Mouse (Mus musculus) frontal cortex, postnatal 10 days (tissue): ENCODE measurements around the gene Chordc1.
"Not testable (repeated sequence)": the region's sequence is repeated elsewhere in the genome, so short reads cannot be mapped to it uniquely, and the experiment has no call there.

ENCODE experiments used
- DNase-seq, 2 experiments: peaks; one replicate each; pipeline ENCODE4 v3.0.0; 2022; ENCODE audit warnings: low spot score in 2 of 2, mixed read lengths in 1 of 2

Gene Chordc1

DNA sequence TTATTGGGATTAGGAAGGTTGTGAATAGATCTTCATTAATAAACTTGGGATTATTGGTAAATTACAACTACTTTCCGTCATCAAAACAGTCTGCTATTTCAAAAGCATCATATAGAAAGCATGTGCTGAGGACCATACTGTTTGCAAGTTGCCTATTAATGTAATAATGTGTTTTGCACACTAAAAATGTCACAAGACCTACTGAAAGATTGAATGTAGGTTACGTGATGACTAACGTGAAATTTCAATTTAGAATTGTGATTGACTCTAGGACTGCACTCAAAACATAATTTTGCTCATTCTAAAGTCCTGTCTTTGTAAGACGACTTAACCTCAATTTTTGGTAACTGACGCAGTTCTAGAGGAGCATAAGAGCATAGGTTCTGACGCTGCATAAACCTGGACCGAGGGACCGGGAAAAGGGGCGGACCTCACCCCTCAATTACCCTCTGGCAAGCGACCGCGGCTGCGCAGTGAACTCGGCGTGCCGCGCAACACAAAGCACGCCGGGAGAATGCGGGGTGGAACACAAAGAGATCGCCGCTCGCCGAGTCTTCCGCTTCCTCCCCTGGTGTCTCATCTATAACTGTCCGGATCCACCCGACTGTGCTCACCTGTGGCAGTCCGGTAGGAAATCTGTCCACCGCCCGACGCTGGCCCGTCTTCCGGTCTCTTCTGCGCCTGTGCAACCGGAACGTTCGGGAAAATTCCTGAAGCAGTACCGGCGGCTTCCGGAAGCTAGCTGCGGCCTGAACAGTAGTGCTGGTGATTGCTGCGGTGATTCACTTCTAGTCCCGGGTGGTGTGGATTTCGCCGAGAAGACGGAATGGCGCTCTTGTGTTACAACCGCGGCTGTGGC lies at the start of gene Chordc1:
Gene Chordc1 (plus strand): TSS at position 555 of the 859 bp plus-strand sequence.
- peak; percentile 89 to 95 for DNase-seq

DNA sequence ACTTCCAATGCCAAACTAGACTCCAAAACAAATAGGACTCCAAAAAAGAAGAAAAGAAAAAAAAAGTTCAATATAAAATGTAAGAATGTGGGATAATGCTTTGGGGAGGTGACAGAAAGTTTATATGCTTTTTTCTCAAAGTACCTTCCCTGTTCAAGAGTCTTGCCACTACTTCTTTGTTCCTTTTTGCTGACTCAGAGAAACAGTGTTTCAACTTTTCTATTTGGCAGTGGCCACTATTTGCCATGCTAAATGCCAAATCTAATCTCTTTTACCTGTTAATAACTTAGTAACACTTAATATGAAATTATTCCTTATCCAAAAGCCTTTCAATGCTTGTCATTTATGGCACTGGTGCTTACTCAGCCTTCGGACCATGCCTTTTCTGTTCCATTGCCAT lies 16.0 kb upstream of the Chordc1 start:
- no peak for DNase-seq

DNA sequence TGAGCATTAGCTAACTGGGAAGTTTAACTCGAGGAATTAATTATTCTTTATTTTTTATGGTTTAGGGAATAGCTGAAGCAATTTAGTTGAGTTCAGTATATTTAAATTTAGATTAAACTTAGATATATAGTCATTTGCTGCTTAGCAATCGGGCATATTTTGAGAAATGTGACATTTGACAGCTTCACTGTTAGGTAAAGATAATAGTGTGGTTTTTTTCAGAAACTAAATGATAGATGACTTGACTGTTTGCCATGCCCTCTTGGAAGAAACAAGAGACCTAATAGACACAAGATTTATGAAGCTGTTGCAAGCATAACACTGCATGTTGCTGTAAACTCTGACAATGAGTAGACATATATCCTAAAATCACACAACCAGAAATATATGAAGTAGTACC lies 15.1 kb upstream of the Chordc1 start:
- DNase-seq = no peak

DNA sequence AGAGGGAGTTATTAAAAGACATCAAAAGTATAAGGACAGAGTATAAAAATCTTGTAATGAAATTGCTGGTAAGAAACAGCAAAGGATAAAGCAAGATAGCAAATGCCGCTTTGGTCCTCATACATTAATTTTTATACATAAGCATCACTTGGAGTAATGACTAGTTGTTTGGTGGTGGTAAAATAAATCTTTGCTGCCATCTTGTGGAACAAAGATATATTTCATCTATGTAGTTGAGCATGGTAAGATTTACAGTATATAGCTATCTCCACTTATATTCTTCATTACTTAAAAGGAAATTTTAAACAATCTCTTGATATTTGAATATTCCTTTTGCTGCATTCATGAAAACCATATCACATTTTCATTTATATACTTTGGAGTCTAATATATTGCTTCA lies 14.4 kb upstream of the Chordc1 start:
- DNase-seq = no peak

DNA sequence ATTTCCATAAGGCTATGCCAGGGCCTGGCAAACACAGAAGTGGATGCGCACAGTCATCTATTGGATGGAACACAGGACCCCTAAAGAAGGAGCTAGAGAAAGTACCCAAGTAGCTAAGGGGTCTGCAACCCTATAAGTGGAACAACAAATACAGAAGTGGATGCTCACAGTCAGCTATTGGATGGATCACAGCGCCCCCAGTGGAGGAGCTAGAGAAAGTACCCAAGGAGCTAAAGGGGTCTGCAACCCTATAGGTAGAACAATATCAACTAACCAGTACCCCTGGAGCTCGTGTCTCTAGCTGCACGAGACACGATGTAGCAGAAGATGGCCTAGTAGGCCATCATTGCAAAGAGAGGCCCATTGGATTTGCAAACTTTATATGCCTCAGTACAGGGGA lies 13.2 kb upstream of the Chordc1 start:
- not testable (repeated sequence) for DNase-seq

DNA sequence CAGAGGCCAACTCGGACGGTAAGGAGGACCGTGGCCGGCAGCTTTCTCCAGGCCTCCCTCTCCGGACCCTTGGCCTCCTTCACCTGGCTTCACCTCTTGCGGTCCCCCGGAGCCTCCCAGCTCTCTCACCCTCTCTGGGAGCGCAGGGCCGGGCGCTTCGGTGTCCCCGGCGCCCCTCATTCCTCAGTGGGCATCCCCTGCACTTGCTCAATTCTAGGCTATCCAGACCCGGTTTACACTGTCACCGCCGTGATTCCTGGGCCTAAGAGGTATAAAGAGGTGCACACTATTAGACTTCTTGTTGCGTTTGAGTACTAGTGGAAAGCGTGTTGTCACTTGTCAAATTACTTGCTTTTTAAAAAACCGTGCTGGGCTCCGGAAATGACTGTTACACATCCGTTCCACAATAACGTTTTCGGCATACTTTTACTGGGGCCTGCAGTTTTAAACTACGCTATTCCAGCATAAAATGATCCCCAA lies 558 bp downstream of the Chordc1 start:
- DNase-seq = no peak

DNA sequence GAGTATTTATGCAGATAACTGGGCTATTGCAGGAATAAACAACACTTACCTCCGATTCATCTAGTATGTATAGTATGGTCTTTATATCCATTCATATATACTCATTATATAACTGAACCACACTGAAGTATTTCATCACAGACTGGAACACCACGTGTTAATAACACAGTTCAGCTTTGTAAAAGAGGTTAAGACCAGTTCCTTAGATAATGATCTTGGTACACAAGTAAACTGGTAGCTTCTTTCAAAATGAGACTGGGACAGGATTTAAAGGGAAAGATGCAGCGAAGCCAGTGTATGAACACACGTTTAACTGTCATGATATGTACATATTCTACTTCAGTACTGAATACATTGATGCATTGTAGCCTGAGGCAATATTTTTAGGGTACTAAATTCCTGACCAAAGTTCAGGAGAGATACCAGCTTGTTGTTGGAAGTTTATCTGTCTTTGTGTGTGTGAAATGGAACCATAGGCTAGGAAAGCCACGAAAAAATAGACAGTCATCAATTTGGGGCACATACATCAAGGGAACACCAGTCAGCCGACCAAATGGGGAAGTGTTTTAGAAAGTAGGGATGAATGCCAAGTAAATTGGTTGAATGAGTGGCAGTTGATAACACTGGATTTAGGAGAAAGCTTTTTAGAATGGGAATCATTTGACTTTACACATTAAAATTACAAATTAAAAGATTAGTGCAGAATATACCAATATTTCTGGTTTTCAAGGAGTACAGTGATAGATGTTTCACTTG lies 1.3 kb downstream of the Chordc1 start:
- DNase-seq = no peak

DNA sequence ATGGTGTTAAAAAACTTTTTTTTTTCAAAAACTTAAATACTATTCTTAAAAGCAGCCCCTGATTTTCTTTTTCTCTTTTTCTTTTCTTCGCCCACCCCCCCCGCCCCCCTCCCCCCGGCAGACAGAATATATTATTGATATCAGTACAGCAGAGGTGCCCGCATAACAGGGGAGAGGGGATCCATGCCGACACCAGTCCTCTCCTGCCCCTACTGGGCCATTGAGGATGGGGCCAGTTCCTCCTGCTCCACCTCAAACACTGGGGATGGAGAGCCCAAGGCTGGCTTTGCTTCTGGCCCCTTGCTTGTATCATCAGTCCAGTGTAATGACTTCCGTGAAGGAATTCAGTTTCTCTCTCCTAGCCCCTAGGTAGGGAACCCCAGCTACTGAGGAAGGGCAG lies 6.4 kb downstream of the Chordc1 start:
- no peak for DNase-seq

DNA sequence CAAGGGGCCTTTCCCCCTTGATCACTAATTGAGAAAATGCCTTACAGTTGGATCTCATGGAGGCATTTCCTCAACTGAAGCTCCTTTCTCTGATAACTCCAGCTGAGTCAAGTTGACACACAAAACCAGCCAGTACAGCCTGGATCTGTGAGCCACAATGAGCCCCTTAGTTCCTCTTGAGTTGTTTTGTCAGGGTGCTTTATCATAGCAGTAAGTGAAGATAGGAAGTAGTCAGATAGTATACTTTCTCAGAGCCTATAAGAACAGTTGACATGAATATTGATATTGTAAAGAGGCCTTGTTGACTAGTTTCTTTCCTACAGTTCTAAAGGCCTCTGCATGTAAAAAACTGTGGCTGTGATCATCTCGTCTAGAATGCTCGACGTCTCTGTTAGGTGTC lies 28.1 kb downstream of the Chordc1 start:
- DNase-seq = no peak
